Mouse (Mus musculus) cerebellum, adult 11-12 months (tissue): ENCODE results near the gene Furin.
A peak's percentile ranks its signal among the peaks of the same experiment; 100 is the strongest.

Experiments
- DNase-seq: peaks from one replicate; pipeline ENCODE4 v3.0.0; 2022

The Furin gene

GRCm38 (mm10) chr7:80371041-80371751 lies 34.0 kb downstream of the Furin start, which contains the start of gene Man2a2:
Man2a2 (minus strand) TSS chr7:80371375.
- peak; percentile 73 for DNase-seq

- DNase-seq: peak; percentile 93
These were observed 34.6 kb downstream of the Furin start for GRCm38 (mm10) chr7:80370649-80371040.

GRCm38 (mm10) chr7:80369967-80370431 lies 35.2 kb downstream of the Furin start:
- DNase-seq: no peak

GRCm38 (mm10) chr7:80369461-80369860 lies 35.8 kb downstream of the Furin start:
- peak; percentile 73 for DNase-seq

- no peak for DNase-seq
These were observed 36.4 kb downstream of the Furin start for GRCm38 (mm10) chr7:80368635-80369421.

GRCm38 (mm10) chr7:80368009-80368408 lies 37.2 kb downstream of the Furin start:
- DNase-seq: no peak

- DNase-seq: no peak
These were observed 38.0 kb downstream of the Furin start for GRCm38 (mm10) chr7:80367232-80367631.

GRCm38 (mm10) chr7:80365759-80366158 lies 39.5 kb downstream of the Furin start:
- DNase-seq: no peak

GRCm38 (mm10) chr7:80360435-80360834 lies 44.8 kb downstream of the Furin start:
- DNase-seq: no peak

GRCm38 (mm10) chr7:80358039-80358438 lies 47.2 kb downstream of the Furin start:
- DNase-seq: no peak

GRCm38 (mm10) chr7:80357156-80357555 lies 48.1 kb downstream of the Furin start:
- DNase-seq: no peak

GRCm38 (mm10) chr7:80356351-80356750 lies 48.9 kb downstream of the Furin start:
- DNase-seq: peak; percentile 63

GRCm38 (mm10) chr7:80352920-80353319 lies 52.3 kb downstream of the Furin start:
- no peak for DNase-seq

- DNase-seq: no peak
These were observed 54.4 kb downstream of the Furin start for GRCm38 (mm10) chr7:80350808-80351207.

GRCm38 (mm10) chr7:80347670-80348586 lies 57.3 kb downstream of the Furin start:
- no peak for DNase-seq

- DNase-seq: no peak
These were observed 58.4 kb downstream of the Furin start for GRCm38 (mm10) chr7:80346830-80347229.

GRCm38 (mm10) chr7:80346173-80346572 lies 59.1 kb downstream of the Furin start:
- DNase-seq: no peak

GRCm38 (mm10) chr7:80343270-80344018 lies 61.8 kb downstream of the Furin start:
- peak; percentile 60 for DNase-seq

GRCm38 (mm10) chr7:80342858-80343257 lies 62.4 kb downstream of the Furin start, which contains the start of gene Hddc3:
Hddc3 (plus strand) TSS chr7:80343104.
- DNase-seq: peak; percentile 92

GRCm38 (mm10) chr7:80341793-80342192 lies 63.4 kb downstream of the Furin start:
- no peak for DNase-seq

GRCm38 (mm10) chr7:80340793-80341192 lies 64.4 kb downstream of the Furin start, which contains the start of gene Unc45a:
Unc45a (minus strand) TSS chr7:80341005.
- DNase-seq: peak; percentile 78
